Mouse (Mus musculus) cerebellum, adult 11 months (tissue): ENCODE results near the gene Pkd1l3.

Source experiments
- DNase-seq: peaks from one replicate; pipeline ENCODE4 v3.0.0; 2022

Pkd1l3 gene

DNA sequence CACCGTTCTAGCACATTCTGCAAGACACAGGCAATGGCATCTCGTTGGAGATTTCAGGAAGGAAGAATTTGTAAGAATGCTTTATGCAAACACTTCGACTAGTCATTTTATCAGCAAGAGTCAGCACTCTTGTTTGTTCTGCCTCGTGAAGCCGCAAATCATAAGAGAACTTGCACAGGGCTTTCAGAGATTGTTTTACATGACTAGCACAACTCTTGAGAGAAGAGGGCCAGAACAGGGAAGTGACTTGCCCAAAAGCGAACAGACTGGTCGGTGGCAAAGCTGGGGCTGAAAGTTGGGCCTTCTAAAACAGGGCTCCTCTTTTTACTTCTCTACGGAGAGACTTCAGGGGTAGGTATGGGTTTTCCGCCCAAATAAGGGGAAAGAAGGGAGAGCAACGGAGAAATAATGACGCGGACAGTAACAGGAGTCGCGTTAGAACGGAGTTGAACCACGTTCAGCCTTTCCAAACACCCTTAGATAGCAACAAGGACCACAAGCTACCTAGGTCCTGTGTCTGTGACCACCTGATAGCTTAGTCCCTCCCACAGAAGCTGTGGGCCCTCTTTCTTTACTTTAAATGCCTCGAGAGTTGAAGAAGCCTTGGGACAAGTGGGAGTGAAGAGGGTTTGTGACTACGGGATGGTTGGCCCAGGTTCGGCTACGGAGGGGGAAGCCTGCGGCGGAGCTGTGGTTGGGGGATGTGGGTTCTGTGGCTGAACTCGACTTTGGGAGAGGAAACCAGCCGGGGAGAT is 90.4 kb downstream of the Pkd1l3 start:
- no peak for DNase-seq

DNA sequence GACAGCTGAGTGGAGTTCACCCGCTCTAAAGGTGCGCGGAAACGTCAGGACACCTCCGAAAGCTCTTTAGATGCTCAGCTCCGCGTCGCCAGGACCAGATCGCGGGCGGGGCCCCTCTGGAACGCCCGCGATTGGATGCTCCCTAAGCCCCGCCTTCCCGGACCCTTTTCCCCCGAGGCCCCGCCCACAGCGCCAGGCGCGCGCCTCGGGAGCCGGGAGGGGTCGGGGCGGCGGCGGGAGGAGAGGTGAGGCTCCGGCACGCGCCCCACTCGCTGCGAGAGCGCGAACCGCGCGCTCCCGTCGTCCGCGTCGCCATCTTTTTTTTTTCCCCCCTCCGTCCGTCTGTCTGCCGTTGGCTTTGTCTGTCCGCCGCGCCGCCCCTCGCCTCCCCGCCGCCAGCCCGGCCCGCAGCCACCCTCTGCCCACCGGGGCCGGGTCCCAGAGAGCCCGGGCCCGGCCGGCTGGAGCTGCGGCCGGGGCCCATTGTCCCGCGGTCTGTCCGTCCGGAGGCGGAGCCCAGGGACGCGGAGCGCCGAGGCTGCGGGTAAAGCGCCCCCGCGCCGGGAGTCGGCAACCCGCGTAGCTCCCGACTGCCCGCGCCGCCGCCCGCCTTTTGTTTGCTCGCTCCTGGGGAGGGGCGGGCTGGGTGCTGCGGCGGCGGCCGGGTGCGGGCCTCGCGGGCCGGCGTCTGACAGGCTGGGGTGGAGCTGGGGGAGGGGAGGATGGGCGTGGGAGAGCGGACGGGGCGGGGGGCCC is 91.2 kb downstream of the Pkd1l3 start, which contains the start of gene Zfp821:
TSS of gene Zfp821 (plus strand) at position 227 of the 756 bp plus-strand sequence.
- DNase-seq: peak; percentile 97

DNA sequence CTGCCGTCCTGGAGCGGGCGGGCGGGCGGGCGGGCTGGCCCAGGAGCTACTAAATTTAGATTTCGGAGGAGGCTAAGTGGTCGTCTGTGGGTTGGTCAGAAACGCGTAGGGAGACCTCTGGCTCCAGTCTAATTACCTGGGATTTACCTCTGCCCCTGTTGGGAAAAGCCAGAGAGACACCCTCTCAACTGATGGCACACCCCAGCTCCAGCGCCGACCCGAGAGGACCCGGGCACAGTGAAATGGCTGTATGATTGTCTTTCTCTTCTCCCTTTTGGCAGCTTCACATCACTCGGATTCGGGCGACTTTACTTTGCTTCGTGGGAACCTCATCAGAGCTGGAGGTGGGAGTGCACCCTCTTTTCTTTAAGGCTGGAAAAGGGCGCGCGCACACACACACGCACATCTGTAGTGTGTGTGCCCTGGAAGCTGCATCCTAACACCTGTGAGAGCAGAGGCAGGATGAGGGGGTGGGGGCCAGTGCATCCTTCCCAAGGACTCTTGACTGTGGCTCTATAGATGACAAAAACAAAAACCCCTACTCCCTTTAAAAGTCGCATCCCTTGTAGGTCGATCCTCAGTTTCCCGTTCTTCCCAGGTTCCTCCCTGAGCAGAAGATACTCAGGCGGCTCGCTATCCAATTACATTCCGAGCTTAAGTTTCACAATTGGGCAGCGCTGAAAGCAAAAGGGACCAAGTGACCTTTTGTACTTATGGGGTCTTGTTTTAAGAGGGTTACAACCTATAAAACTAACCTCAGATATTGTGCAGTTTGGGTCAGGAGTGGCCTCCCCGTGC is 92.0 kb downstream of the Pkd1l3 start:
- DNase-seq: peak; percentile 30

DNA sequence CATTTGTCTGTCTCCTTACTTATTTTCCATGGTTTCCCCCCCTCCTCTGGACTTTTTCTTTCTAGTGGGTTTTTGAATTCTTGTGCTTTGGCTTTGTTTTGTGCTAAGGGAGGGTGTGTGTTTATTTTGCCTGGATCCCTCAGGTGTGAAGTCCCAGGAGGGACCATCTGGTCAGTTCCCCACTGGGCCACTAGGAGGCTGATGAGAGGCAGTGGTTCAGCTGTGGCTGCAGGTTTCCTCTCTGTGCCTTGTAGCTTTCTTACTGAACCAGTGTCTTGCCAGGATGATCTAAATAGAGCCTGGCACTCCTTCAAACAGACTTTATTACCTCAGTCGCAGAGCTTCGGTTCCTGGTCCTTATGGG is 92.5 kb downstream of the Pkd1l3 start:
- DNase-seq: peak; percentile 68

DNA sequence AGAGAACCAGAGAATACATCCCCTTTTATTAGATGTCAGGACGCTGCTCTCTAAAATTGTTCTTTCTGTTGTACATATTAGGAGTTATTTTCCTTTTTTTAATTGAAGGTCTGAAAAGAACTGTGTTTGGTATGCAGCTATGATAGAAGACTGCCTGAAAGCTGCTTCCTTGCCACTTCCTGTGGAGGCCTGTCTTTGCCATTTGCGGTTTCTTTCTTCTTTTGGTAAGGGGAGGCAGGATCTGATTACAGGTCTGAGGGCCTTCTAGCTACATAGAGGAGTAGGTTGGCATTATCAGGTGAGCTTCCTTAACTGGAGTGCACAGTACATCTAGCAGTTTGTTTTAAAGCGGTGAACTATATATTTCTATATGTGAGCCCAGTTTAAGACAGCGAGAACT is 93.6 kb downstream of the Pkd1l3 start:
- DNase-seq: no peak

DNA sequence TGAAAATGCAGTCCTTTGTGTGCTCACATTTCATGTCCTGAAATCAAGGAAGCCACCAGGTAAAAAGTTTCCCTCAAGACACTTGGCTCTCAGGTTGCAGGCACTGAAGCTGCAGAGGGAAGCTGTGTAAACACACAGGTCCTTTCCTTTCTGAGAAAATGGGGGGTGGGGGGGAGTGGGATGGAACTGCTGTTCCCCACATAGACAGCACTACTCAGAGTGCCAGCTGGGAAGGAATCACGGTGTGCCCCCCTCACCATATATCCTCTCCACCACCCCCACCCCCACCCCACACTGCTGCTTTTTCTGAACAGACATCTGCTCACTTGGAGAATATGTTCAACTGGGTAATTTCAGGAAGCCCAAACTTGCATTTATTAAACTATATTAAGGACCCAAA is 98.2 kb downstream of the Pkd1l3 start:
- no peak for DNase-seq

DNA sequence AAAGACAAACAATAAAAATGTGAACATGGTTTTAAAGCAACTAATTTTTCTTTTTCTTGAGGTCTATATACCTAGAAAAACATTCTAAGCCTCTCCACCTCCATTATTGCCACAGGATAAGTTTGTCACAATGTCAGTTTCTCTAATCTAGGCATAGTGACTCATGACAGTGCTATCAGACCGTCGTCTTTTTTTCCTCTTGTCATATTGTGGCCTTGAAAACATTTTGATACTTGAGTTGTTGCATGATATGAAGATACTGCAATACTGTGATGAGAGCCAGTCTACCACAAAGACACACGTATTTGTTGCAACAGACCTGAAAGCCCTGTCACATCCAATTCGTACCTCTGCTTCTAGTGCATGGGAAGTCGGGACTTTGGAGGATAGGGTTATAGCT is 100.6 kb downstream of the Pkd1l3 start:
- no peak for DNase-seq
